Mouse (Mus musculus) stomach, embryonic 14.5 days (tissue): ENCODE data around the gene Sirt7. TPM values are rescaled to one million over a fixed set of nuclear protein-coding genes. Genes with fewer than 3 reads are reported as not detected.

Experiments used
- ATAC-seq: fragments of 200-750 bp; cut with Nextera tagmentation; 2 replicates; pipeline ENCODE4 v1.8.0; 2017; ENCODE audit warnings: low read depth, moderate TSS enrichment; ENCODE audit not compliant: insufficient number of reproducible peaks, insufficient read depth, low FRiP score
- H3K27ac ChIP-seq: fragments of 300-500 bp; sonication (generic); 2 replicates; pipeline ENCODE4 v1.5.1; 2014; ENCODE audit warnings: mild to moderate bottlenecking, low read length, moderate library complexity, mixed read lengths
- H3K27me3 ChIP-seq: fragments of 300-500 bp; sonication (generic); 2 replicates; pipeline ENCODE4 v1.6.1; 2014; ENCODE audit warnings: low read length, control low read depth, mixed read lengths; ENCODE audit not compliant: control insufficient read depth, insufficient read depth
- H3K36me3 ChIP-seq: fragments of 300-500 bp; sonication (generic); 2 replicates; pipeline ENCODE4 v1.6.1; 2014; ENCODE audit warnings: mild to moderate bottlenecking, control low read depth, low read length, moderate library complexity, mixed read lengths; ENCODE audit not compliant: control insufficient read depth, insufficient read depth
- H3K4me1 ChIP-seq: fragments of 300-500 bp; sonication (generic); 2 replicates; pipeline ENCODE4 v1.6.1; 2014; ENCODE audit warnings: low read length, control low read depth, mixed read lengths; ENCODE audit not compliant: control insufficient read depth, insufficient read depth
- H3K4me2 ChIP-seq: fragments of 300-500 bp; sonication (generic); replicated peaks from 2 replicates; pipeline ENCODE4 v1.6.1; 2014; ENCODE audit warnings: low read depth, low read length, control low read depth
- H3K4me3 ChIP-seq: fragments of 300-500 bp; sonication (generic); 2 replicates; pipeline ENCODE4 v1.5.1; 2014; ENCODE audit warnings: low read depth, low read length, control low read depth
- H3K9ac ChIP-seq: fragments of 300-500 bp; sonication (generic); replicated peaks from 2 replicates; pipeline ENCODE4 v1.6.1; 2014; ENCODE audit warnings: low read depth, mild to moderate bottlenecking, control low read depth, low read length, moderate library complexity, mixed read lengths
- H3K9me3 ChIP-seq: fragments of 300-500 bp; sonication (generic); 2 replicates; pipeline ENCODE4 v1.6.1; 2016; ENCODE audit warnings: low read depth, low read length, control low read depth; ENCODE audit not compliant: control insufficient read depth
- WGBS: fragments of 180-500 bp; shearing (Covaris S2); extraction: QIAGEN DNeasy Blood & Tissue Kit; methylation state at CpG from one replicate; pipeline ENCODE4 v1.1.7; 2014; 5-methylcytosine and 5-hydroxymethylcytosine counted together
- polyA plus RNA-seq: library from polyadenylated mRNA; unstranded; fragments of >200 nt; fragmentation: Nextera tagmentation; extraction: Ambion mirVana; gene quantifications from 2 replicates; pipeline ENCODE4 v1.2.1, GENCODE M21; 2014

Sirt7 gene
- polyA plus RNA-seq, 1 experiment from 2014 or later: 36.1 TPM

- Histone ChIP-seq H3K4me2 (peak overlapping the region; percentile 95), H3K27me3 (no peaks in the 10 kb centered on the region), H3K4me1 (peaks cover 18% of the 10 kb centered on the region), H3K36me3 (peaks cover 33% of the 10 kb centered on the region), H3K9ac (peak overlapping the region; percentile 96), H3K27ac (peak overlapping the region; percentile 94; the same call in 1 of the 2 replicates), H3K9me3 (0 out of 2 replicates have a peak, but pooled peaks cover 3% of the 10 kb centered on the region), H3K4me3 (peak overlapping the region; percentile 91)
- ATAC-seq: no peak
- 48% methylated on average over 7 of the region's 7 CpGs for WGBS
Measured at GRCm38 (mm10) chr11:120580190-120580589, 44.9 kb downstream of the Sirt7 start.

- 0 out of 2 replicates have a peak, but pooled peaks cover 3% of the 10 kb centered on the region for H3K9me3 ChIP-seq
- peak overlapping the region; percentile 2; the same call in 1 of the 2 replicates for H3K9ac ChIP-seq
- WGBS: 51% methylated on average over 15 of the region's 15 CpGs
- ATAC-seq: no peak
- peak overlapping the region; percentile 95 for H3K4me2 ChIP-seq
- peaks cover 18% of the 10 kb centered on the region for H3K4me1 ChIP-seq
- peak overlapping the region; percentile 94; the same call in 1 of the 2 replicates for H3K27ac ChIP-seq
- peak overlapping the region; percentile 91 for H3K4me3 ChIP-seq
- peaks cover 29% of the 10 kb centered on the region for H3K36me3 ChIP-seq
- no peaks in the 10 kb centered on the region for H3K27me3 ChIP-seq
Measured at GRCm38 (mm10) chr11:120579316-120580107, 45.5 kb downstream of the Sirt7 start.

DNA sequence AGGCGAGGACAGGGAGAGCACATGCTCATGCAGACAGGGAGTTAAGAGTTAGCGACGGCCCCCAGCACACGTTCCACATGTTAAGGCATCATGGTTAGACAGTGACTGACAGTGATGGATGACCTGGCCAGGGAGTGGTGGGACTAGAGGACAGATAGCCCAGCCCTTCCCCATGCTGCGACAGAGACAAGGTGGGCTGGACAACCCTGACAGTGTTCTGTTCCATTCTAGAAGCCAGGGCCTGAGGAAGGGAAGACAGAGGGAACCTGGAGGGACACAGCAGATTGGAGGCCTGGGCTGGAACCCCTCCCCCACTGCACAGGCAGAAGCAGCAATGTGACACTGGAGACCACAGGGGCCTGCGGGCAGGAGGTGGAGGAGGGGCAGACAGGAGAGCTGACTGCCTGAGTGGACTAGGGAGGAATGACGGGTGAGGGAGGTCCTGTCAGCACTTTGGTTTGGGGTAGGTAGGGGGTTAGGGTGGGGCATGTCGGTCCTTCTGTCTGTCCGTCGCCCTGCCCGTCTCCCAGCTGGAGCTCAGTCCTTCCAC lies 46.3 kb downstream of the Sirt7 start:
- H3K9me3 ChIP-seq: 0 out of 2 replicates have a peak, but pooled peaks cover under 1% of the 10 kb centered on the region
- no peak overlapping the region for H3K4me3 ChIP-seq
- no peak overlapping the region for H3K27ac ChIP-seq
- H3K36me3 ChIP-seq: peaks cover 29% of the 10 kb centered on the region
- 74% methylated on average over 11 of the region's 11 CpGs for WGBS
- H3K27me3 ChIP-seq: no peaks in the 10 kb centered on the region
- H3K4me1 ChIP-seq: peaks cover 22% of the 10 kb centered on the region
- H3K4me2 ChIP-seq: no peak overlapping the region
- no peak overlapping the region for H3K9ac ChIP-seq
- ATAC-seq: no peak

- WGBS: 77% methylated on average over 10 of the region's 10 CpGs
- no peak overlapping the region for H3K4me3 ChIP-seq
- no peak overlapping the region for H3K4me2 ChIP-seq
- ATAC-seq: no peak
- H3K36me3 ChIP-seq: peaks cover 29% of the 10 kb centered on the region
- H3K4me1 ChIP-seq: peaks cover 22% of the 10 kb centered on the region
- no peak overlapping the region for H3K9ac ChIP-seq
- no peaks in the 10 kb centered on the region for H3K27me3 ChIP-seq
- no peak overlapping the region for H3K27ac ChIP-seq
- H3K9me3 ChIP-seq: no peaks in the 10 kb centered on the region
Measured at GRCm38 (mm10) chr11:120578024-120578693, 46.9 kb downstream of the Sirt7 start.

- 87% methylated on average over 7 of the region's 7 CpGs for WGBS
- no peak overlapping the region for H3K27ac ChIP-seq
- H3K4me3 ChIP-seq: no peak overlapping the region
- H3K4me2 ChIP-seq: no peak overlapping the region
- H3K9ac ChIP-seq: no peak overlapping the region
- no peak for ATAC-seq
- H3K4me1 ChIP-seq: peaks cover 22% of the 10 kb centered on the region
- H3K36me3 ChIP-seq: peaks cover 29% of the 10 kb centered on the region
- H3K9me3 ChIP-seq: no peaks in the 10 kb centered on the region
- no peaks in the 10 kb centered on the region for H3K27me3 ChIP-seq
Measured at GRCm38 (mm10) chr11:120577211-120578023, 47.6 kb downstream of the Sirt7 start.

DNA sequence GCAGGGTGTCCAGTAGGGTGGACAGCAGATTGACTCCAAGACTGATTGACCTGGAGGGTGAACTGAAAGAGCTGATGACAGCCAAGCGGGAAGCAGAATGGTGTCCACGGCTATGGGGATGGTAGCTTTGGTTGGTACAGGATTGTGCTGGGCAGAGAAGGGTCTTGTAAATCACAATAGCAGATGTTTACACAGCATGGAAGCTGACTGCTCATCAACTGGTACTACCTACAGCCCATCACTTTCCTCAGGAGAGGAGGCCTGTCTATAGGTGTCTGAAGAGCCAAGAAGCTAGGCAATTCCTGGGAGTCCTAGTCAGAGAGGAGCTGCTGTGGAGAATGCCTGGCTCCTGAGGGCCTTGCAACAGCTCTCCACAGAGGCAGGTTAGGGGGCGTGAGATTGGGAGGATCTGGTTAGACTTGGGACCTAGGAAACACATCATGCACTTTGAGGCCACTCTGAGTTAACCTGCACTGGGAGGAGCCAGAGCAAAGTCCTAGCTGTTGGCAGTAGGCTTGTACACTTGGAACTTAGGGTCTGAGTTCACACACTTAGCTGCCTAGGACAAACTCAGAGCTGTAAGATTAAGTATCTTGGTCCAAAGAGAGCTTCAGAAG lies 48.6 kb downstream of the Sirt7 start:
- H3K36me3 ChIP-seq: peaks cover 31% of the 10 kb centered on the region
- H3K27ac ChIP-seq: no peak overlapping the region
- ATAC-seq: no peak
- 73% methylated on average over 3 of the region's 3 CpGs for WGBS
- no peak overlapping the region for H3K4me3 ChIP-seq
- no peak overlapping the region for H3K4me2 ChIP-seq
- H3K9ac ChIP-seq: no peak overlapping the region
- no peaks in the 10 kb centered on the region for H3K27me3 ChIP-seq
- peaks cover 23% of the 10 kb centered on the region for H3K4me1 ChIP-seq
- H3K9me3 ChIP-seq: no peaks in the 10 kb centered on the region

GRCm38 (mm10) chr11:120575940-120576339 lies 49.1 kb downstream of the Sirt7 start:
- Histone ChIP-seq H3K4me1 (peaks cover 28% of the 10 kb centered on the region), H3K27ac (no peak overlapping the region), H3K27me3 (no peaks in the 10 kb centered on the region), H3K36me3 (peaks cover 36% of the 10 kb centered on the region), H3K9ac (no peak overlapping the region), H3K4me3 (no peak overlapping the region), H3K4me2 (no peak overlapping the region), H3K9me3 (no peaks in the 10 kb centered on the region)
- no peak for ATAC-seq
